Mouse (Mus musculus): ENCODE results near the gene Myl6b.

The Myl6b gene

DNA sequence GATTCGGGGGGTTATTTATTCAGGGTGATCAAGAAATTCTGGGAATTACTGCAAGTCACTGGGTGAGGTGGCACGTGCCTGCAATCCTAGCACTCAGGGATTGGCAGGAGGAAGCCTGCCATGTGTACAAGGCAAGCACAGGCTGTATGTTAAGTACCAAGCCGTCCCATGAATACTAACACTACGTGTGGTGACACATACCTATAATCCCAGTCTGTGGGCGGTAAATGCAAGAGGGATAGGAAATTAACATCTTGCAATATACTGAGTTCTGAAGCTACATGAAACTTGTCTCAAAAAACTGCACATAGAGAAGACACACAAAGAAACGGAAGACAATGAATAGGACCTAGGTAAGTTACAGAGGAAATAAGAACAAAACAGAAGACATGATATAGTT lies 47.5 kb downstream of the Myl6b start:
- DNase-seq (ENCODE audit: low spot score in 2 of 2), result no peak

DNA sequence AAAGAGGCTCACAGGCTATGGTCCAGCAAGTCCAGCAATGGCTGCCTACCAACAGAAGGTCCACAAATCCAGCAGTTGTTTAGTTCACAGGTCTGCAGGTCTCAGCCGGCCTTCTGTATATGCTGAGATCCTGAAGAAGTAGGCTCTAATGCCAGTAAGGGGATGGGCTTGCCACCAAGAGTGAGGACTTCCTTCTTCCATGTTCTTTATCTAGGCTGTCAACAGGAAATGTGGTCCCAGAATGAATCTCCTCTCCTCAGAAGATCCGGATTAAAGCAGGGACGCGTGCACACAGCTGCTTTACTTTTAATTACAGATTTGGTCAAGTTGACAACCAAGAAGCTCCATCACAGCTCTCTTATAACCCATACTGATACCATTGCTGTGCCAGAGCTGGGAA lies 53.1 kb downstream of the Myl6b start:
- DNase-seq (ENCODE audit: low spot score in 2 of 2), result no peak

GRCm38 (mm10) chr10:128444354-128444753 lies 54.1 kb downstream of the Myl6b start:
- no peak for DNase-seq (ENCODE audit: low spot score in 2 of 2)

Data from spleen, postnatal 14 days (tissue).